Mouse (Mus musculus) cerebellum, adult 11-12 months (tissue): ENCODE measurements at regions not wholly inside any gene's neighbourhood (a gene's known extent, or its start where the extent isn't known, plus 50 kb on each side); places are given as distances from the start of the nearest gene placed in this dataset.

Experiments
- DNase-seq: peaks from one replicate; pipeline ENCODE4 v3.0.0; 2022

DNA sequence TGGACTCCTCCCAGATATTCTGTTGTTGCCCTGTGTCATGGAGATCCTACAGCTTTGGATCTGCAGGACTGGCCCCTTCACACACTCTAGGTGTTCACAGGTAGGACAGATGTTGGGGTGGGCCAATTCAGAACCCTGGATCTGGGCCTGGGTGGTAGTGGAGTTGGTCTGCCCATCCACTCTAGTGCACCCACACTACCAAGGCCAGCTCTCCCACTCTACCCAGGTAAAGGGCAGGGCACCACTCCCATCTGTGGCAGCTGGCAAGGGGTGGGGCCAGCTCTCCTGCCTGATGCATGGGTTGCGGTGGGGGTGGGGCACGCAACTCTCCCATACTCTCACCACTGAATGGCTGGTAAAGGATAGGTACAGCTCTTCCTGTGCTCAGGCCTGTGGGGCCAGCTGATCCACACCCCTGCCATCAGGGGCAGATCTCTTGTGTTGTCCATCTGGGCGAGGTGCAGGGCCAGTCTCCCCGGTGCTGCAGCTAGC is 76.5 kb downstream of the Gja1 start:
- no peak for DNase-seq

DNA sequence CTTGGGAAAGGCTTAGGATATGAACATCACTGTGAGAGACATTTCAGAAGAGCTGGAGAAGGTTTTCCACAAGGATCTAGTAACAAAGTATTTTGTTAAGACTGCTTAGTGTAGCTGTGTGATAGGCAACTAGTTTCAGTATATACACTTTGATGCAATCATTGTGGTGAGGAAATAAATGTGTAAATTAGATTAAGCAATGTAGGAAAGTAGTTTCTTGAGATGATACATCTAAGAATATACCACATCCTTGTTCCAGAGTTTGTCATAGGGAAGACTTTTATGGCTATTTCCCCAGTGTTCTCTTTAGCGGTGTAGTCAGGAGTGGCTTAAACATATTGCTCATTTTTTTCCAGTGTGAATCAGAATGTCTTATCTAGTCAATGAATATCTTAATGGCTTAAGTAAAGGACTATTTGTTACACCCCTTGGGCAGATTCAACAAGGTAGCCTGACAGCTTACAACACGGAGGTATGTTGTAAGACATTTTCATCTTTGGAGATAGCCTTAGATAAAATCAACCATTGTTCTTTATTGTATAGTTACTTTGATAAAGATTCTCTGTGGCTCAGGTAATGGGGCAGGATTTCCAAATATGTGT is 78.8 kb downstream of the Gja1 start:
- no peak for DNase-seq

DNA sequence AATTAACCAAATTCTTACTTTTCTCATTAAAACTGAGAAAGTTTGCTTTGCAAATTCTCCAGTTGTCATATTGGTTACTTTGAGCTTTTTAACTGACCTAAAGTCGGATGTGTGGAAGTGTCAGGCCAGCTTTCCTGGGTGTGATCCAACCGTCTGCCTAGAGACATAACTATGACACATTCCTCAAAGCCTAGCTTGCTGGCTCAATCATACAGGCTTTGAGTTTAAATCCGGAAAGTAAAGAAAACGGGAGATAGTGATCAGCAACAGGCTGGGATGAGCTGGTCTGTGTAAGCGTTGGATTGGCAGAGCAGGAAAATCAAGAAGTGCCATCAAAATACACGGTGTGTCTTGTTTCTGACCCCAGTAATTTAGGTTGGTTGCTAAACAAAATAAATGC is 91.4 kb downstream of the Gja1 start:
- no peak for DNase-seq

DNA sequence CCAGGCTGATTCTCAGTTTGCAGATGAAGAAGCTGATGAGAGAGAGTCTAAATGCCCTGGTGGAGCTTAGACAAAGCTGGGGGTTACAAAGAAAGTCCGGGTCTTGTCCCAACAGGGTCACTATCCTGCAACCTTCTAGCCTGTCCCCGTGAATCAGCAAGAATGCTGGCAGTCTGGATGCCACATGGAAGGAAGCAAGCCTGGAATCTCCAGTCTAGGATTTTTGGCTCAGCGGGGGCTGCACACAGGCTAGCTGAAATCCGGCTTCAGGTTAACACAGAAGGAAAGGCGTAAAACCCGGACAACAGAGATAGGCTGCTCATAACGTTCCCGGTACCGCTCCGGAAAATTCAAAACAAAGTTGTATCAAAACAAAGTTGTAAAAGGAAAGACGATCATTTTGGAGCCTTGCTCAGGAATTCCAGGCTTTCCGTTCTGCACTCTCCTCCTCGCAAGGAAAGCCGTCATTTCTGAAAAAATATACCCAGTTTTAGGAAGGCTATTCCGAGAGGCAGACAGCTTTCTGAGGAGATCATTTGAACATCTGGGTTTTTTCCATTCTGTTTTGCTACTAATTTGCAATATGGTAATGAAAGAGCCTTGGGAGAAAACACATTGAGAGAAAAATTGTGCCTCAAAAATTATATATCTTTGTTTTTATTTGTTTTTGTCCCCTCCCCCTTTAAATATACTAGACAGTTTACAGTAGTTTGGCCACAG is 92.0 kb downstream of the Gja1 start:
- no peak for DNase-seq

DNA sequence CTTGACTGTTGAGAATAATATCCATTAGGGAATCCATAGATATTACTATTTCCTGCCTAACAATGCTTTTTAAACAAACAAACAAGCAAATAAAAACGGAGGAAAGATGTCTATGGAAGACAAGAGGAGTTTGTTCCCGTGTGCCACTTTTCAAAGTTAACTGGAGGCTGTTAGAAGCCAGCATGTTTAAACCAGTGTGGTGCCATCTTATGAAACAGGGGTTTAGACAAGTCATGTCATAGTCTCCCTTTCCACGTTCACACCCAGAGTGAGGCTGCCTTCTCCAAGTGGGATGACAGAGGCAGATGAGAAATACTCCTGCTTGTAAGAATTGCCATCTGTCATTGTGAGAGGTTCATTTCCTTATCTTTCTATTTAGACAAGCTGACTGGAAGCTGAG is 92.8 kb downstream of the Gja1 start:
- no peak for DNase-seq

DNA sequence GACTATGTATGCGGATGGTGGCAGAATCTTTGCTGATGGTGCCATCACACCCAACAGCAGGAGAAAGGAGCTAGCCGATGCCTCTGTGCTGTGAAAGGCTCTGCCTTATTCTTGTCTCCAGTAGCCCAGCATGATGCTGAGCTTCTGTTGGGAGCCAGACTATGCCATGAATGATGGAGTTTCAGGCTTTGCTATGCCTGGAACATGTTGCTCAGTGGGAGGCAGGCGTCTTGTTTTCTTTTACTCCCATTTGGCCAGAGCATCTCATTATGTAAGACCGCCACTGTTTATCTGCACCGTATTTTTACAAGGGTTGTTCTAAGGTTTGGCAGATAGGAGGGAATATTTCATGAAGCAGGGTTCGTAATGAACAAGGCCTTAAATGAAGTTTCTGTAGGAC is 97.8 kb downstream of the Gja1 start:
- no peak for DNase-seq

DNA sequence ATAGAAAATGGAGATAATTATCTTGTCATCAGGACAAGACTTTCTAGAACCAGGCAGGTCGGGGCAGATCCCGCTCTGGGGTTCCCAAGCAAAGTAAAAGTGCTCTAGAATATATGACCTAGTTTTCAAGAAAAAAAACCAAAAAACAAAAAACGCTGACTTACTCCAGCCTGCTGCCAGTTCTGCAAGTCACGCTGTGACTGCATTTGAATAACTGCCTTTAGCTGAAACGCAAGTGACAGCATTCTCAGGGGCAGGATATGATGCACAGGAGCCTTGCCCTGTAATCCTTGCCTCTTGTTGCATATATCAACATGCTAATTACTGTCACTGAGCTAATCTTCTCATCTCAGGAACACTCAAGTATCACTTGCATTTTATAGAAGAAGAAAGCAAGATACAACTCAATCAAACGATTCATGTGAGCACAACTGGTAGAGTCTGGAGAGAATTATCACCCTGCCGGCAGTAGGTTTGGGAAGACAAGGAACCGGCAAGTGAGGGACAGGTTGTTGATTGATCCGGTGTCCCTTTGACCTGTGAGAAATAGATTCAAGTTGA is 105.1 kb downstream of the Gja1 start:
- no peak for DNase-seq

DNA sequence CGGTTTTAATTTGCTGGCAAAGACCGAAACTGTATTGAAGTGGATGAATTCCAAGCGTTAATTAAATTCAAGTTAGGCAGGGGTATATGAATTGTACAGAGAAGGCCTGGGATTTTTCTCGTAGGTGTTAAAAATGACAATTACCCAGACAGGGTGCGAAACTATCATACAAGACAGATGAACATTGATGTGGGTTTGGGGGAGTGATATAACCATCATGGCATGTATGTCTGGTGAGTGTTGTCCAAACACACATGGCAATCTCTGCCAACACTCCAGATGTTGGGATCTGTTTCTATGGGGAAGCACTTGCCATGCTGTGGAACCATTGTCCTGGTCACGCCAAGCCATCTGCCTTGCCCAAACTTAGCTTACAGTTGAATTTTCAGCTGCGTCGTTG is 107.8 kb downstream of the Gja1 start:
- DNase-seq, result no peak

DNA sequence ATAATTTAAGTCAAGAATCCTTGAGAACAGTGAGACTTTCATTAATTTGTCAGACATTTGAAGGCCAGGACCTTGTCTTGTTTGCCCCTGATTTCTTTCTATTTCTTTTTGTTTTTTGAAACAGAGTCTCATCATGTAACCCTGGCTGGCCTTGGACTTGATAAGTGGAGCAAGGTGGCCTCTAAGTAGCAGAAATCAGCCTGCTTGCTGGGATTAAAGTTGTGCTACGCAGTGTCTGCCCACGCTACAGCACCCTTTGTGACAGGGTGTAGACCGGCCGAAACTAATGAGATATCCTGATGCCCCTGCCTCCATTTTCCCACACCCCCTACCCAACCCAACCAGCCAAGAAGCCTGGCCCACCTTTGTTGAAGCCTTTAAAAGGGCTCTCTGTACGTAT is 108.6 kb downstream of the Gja1 start:
- no peak for DNase-seq

DNA sequence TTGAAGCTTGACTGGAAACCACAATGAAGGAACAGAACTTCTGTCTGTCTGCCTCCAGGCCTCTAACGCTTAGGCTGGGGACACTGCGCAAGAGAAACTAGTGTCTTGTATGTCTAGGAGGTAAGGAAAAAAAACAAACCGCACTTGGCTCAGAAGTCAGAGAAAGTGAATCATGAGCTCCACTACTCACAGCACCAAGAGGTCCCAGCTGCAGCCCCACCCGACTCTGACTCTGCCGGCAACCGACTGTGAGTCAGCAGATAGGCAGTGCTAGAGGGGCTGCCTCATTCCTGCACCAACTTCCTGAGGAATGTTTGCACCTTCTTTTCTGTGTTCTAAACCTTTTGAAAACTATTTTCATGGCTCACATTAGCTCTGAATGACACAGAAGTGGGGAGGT is 109.5 kb downstream of the Gja1 start:
- no peak for DNase-seq

DNA sequence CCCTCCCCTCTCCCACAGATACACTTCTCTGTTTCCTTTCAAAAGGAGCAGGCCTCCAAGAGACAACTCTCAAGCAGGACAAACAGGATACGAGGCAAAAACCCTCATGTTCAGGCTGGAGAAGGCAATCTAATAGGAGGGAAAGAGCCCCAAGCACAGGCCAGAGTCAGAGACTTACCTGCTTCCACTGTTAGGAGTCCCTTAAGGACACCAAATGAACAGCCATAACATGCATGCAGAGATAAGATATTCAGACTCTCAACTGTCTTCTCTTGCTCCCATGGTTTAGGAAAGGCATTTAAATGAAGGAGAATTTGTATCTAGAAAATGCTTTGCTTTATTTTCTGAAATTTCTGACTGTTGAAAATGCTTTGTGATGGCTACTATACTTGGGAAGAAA is 116.3 kb downstream of the Gja1 start:
- DNase-seq, result no peak

DNA sequence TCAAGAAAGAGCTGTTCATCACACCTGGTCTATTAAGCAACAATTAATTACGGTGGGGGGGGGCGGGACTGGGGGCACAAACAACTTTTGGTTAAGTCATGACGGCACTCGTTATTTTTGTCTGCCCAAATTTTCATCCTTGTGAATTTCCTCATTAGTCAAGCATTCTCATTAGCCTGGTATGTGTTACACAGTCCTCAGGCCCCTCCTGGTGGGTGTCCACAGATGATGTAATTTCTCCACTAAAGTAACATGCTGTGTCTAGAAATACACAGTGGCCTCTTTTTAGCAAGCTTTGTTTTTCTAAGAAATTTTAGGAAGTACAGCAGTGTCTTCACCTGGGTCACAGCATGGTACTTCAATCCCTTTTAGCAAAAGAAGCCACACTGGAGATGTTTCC is 118.2 kb downstream of the Gja1 start:
- DNase-seq, result no peak

DNA sequence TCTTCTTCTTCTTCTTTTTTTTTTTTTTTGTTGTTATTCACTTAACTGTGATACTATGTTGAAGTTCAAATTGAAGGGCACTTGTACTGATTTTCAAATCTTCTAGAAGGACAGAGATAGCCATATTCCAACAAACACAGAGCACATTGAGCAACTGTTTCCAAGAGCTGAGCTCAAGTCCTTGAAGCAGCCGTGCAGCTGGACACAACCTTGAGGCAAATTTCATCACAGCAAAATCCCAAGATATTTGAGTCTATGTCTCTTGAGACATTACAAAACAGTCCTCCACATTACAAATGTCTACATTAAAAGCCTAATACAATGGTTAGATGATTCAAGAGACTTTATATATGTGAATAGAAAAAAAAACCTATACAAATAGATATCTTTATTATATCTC is 141.9 kb downstream of the Gja1 start:
- no peak for DNase-seq

DNA sequence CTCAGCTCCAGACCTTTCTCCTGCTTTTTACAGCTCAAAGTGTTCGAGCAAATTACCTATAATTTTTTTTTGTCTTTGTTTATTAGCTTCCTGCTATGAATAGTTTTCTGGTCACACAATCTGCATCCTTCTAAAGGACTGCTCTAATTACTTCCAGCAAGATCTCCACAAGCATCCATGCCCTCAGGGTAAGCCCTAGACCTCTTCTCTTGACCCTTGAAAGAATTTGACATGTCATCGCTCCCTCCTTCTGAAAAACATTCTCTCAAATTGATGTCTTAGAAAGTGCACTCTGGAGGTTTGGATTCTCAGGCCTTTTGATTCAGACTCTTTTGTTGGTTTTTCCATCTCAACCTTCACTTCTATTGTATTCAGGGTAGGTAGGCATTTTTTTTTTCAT is 148.7 kb downstream of the Gja1 start:
- no peak for DNase-seq

DNA sequence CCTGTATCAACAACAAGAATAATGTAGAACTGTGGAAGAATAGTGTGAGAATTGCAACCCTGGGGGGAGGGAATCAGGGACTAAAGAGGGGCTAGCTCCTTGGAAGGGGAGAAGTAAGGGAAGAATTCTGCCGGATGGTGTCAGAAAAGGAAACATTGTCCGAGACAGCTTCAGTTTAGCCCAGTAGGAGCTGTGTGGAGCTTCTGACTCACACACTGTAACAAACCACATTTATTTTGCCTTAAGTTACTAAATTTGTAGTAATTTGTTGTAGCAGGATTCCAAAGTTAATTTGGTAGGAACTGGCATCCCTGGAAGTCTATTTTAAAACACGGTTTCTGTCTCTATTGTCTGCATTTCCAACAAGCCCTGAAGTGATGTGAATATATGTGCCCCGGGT is 160.0 kb downstream of the Gja1 start:
- no peak for DNase-seq

DNA sequence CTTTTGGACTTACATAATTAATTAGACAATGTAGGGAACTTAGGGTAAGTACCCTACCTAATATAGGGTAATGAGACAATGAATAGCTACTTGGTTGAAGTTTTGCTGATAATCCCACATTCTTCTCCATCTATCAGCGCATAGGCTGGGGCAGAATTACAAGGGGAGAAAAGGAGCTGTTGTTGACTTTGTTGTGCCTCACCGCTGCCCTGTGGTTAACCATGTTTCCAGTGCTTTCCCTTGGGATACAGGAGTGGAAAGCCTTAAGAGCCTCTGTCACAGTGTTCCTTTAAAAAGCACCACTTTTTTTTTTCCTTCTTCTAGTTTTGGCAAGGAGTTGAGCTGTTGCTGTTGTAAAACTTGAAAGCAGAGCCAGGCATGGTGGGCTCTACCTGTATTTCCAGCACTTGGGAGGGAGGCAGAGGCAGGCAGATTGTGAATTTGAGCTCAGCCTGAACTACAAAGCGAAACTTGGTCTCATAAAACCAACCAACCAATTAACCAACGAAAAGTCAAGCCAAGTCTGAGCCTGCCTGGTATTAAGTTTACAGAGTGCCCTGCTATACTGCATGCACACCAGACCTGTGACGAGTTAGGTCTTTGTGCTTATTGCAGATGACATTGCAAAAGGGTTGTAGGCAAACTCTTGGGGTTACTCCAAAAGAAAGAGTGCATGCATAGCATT is 162.8 kb downstream of the Gja1 start:
- DNase-seq, result no peak

DNA sequence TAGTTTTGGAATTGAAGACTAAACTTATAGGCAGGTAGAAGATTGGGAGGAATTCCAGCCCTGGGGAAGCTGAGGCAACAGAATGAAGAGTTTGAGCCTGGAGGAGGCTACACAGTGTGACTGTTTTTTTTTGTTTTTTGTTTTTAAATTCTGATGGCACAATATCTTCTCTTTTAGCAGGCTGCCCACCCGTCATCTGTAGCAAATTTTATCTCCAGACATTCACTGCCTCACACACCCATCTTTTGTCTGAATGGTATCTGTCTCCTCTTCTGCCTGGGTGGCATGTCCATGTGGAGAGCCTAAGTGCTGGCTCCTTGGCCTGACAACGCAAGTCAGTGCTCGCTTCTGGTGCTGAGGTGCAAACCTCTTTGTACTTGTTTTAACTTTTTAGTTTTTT is 165.0 kb downstream of the Gja1 start:
- DNase-seq, result no peak

DNA sequence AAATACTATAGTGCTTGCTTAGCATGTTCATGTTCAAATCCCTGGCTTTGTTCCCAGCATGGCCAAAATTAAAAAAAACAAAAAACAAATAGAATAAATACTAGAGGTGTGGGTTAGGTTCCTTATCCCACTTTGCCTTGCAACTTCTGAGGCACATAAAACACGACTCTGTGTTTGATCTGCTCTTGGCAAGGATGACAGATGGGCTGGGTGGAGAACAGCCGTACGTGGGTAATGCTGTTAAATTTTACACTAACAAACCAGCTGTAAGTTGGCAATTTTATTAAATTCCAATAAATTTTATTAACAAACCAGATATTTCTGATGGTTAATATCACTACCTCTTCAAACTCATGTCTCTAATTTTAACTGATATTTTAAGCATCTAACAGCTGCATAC is 168.9 kb downstream of the Gja1 start:
- no peak for DNase-seq

DNA sequence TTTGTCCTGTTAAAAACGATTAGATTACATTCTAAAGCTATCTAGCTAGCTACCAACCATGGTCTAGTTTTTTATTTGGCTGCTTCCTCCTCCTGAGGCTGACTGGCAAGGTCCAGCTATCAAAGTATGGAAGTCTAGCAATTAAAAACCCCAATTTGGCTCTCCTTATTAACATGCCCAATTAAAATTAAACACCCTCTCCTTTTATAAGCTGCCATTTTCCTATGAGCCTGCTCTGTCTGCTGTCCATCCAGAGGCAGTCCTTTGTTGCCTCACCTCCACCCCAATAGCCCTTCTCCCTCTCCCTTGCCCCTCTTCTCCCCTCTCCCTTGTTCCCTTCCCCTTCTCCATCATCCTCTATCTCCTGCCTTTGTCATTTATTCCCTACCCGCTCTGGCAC is 169.7 kb downstream of the Gja1 start:
- no peak for DNase-seq

DNA sequence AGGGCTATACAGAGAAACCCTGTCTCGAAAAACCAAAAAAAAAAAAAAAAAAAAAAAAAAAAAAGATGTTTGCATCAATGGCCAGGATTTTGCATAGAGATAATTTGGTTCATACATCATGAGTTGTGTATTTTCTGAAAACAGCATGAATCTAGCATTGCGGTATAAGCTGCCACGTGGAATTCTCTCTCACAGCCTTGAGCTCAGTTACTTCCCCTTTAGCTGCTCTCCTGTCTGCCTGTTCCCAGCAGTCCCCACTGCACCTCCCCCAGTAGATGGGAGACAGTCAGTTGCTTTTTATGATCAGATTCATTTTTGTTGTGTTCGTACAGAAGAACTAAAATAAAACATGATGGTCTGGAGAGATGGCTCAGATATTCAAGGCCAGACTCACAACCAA is 170.7 kb downstream of the Gja1 start:
- DNase-seq, result no peak

DNA sequence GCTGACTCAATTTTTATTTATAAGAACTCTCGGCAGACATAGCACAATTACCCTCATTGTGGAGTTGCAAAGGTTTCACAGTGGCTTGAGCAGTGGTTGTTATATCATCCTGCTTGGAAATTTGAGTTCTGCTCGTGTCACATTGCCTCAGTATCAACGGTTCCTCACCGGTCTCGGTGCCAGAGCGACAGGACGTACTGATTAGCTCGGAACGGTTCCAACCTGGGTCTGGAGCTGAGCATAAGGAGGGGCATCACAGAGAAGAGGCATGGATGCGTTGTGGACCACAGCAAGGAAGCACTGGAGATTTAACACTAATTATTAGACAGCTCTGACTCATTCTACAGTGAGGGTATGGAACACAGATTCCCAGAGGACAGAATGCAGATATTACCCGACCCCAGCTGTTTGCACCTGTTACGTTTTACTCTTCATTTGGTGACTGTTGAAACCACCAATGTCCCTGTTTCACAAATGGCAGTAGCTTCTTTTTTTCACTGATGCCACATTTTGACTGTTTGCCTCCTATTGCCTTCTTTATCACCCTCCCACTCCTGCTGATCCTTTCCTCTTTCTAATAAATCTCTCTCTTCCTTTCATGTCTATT is 189.8 kb downstream of the Gja1 start:
- no peak for DNase-seq

DNA sequence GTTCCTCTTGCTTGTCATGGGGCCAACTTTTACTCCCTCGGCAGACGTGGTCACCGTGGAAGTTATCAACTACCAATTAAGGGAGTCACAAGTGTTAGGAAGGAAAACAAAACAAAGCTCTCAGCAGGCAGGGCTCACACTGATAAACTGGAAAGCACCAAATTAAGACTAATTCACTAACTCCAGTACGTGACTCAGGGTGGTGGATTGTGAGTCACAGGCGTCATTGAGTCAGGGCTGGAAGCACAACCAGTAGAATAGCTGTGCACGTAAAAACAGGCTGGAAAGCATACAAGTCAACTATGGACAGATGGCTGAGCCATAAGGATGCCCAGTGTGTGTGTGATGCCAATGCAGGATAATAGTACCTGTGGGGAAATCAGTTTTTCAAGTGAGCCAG is 204.9 kb downstream of the Gja1 start:
- DNase-seq, result peak; percentile 77

DNA sequence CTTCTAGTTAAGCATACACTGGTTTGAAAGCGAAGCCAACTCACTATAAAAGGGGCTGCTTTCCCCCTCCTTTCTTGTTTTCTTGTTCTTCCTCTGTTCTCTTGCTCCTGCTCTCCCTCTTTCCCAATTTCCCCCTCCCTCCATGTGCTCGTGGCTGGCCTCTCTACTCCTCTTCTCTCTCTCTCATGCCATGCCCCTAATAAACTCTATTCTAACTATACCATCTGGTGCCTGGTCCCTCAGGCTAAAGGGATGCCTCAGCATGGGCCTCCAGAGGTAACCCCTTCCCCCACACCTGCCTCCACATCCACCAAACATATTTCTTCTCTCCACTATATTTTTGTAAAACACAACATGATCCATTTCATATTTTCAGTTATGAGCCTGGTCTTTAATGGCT is 210.1 kb downstream of the Gja1 start:
- no peak for DNase-seq

DNA sequence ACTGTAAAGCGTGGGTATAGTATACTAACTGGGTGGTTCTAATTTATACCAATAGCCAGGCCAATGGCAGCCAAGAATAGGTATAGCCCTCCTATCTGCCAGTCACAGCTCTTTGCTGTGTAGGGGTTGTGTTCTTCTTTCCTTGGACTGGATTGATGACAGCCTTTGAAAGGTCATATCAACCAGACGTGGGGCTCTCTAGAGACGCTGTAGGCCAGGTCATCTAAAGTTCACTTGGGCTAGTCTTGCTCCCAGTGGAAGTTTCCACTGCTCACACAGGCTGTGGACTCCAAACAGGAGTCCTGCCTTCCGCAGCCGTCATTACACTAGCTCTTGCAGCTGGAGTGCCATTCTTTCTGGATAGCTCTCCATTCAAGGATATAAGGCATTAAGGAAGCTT is 220.3 kb downstream of the Gja1 start:
- no peak for DNase-seq
